Mouse (Mus musculus): ENCODE measurements at regions not wholly inside any gene's neighbourhood (a gene's known extent, or its start where the extent isn't known, plus 50 kb on each side); places are given as distances from the start of the nearest gene placed in this dataset.

DNA sequence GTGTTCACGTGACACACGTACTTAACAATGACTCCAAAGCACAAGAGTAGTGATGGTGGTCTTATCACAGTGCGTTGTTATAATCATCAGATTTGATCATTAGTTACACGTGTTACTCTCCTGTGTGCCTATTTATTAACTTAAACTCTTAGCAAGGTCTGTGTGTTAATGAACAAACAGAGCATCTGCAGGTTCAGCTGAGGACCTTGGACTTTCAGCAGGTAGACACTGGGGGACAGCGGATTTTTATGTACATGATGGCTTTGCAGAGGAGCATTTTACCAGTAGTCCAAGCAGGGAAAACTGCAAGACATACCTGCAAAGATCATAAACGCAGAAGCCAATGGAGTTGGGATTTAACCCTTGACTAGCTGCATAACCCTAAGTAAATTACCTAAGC, 211.7 kb upstream of the Ntm start:
- H3K27me3 ChIP-seq: peaks cover 24% of the 10 kb centered on the region
- no peak for DNase-seq (ENCODE audit: low read depth, low spot score)
- TF ChIP-seq CTCF (IDR thresholded peaks at IDR 0.05): no peak
- in situ Hi-C loops (cut with MboI; ENCODE audit: low pct_unique_long_range_greater_than_20kb): no loop called here
- POLR2A ChIA-PET: no interaction called here
- no peak for ATAC-seq
- CTCF ChIA-PET: no interaction called here

DNA sequence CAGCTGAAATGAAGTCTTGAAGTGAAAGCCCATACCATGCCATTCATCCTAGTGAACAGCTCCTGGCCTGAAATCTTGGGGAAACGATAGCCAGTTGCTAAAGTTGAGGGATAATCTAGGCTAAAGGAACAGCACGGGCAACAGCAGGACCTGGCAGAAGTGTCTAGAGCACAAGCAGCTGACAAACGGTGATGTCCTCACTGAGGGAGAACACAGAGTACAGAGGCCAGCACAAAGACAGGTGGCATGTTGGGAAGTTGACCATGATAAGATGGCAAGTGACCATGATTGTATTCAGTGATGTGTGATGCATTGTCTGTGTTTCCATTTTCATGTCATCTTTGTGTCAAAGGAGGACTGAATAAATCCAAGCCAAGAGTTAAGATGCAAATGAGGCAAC, 212.4 kb upstream of the Ntm start:
- DNase-seq (ENCODE audit: low read depth, low spot score) (no peak), ATAC-seq (no peak)
- no peak for TF ChIP-seq CTCF (IDR thresholded peaks at IDR 0.05)
- in situ Hi-C loops (cut with MboI; ENCODE audit: low pct_unique_long_range_greater_than_20kb): no loop called here
- POLR2A ChIA-PET: no interaction called here
- CTCF ChIA-PET: no interaction called here
- peaks cover 24% of the 10 kb centered on the region for H3K27me3 ChIP-seq

DNA sequence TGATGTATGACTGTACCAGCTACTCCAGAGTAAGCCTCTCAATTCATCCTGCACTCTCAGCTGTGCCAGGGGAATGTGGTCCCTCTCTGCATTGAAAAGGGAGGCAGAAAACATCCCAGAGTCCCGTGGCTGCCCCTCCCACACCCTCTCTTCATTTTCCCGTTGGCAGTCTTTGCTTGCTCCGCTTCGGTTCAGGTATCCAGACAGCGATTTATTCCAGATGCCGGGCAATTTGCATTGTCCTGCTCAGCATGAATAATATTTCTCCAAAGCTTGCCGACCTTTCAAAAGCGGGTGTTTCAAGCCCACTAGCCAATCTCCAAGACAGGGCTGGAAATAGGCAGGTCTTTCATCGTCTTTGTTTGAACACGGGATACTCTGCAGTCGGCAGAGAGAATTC, 220.5 kb upstream of the Ntm start:
- ChIA-PET POLR2A (no interaction called here), CTCF (no interaction called here)
- peaks cover 16% of the 10 kb centered on the region for H3K27me3 ChIP-seq
- no peak for TF ChIP-seq CTCF (IDR thresholded peaks at IDR 0.05)
- ATAC-seq: no peak
- DNase-seq (ENCODE audit: low read depth, low spot score): no peak
- in situ Hi-C loops (cut with MboI; ENCODE audit: low pct_unique_long_range_greater_than_20kb): no loop called here

DNA sequence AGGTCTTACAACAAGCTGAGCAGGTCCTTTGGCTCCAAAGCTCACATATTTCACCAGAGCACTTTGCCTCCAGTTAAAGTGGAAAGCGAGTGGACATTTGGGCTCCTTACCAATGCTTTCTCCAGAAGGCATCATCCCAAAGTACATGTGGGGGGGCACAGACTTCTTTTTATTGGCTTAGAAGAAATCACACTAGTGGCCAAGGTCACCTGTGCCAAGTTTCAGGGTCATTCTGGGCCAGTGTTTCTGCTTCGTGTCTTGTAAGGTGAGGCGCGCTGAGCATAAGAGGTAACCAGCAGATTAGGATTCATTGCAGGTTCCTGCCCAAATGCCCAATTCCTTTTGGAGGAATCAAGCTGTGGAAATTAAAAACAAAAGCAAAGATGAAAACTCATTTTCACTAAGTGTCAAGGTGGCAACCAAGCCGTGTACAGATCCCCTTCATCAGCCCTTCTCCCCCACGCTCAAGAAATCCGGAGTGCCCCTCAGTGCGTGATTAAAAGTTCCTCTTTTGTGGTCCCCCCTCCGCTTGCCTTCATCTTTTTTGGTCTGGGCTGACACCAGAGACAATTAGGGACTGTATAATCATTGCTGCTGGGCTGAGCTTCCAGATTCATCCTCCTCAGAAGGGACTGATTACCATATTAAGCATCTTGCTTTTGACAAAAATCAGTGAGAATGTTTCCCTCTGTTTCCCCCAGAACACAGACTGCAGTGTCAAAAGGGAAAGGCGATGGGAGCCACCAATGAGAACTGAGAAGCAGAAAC, 222.2 kb upstream of the Ntm start:
- ATAC-seq: no peak
- POLR2A ChIA-PET: no interaction called here
- in situ Hi-C loops (cut with MboI; ENCODE audit: low pct_unique_long_range_greater_than_20kb): no loop called here
- no peak for DNase-seq (ENCODE audit: low read depth, low spot score)
- CTCF ChIA-PET: no interaction called here
- TF ChIP-seq CTCF (IDR thresholded peaks at IDR 0.05): no peak
- peaks cover 21% of the 10 kb centered on the region for H3K27me3 ChIP-seq

- in situ Hi-C loops (cut with MboI; ENCODE audit: low pct_unique_long_range_greater_than_20kb): no loop called here
- CTCF ChIA-PET: no interaction called here
- DNase-seq (ENCODE audit: low read depth, low spot score) (no peak), ATAC-seq (no peak)
- TF ChIP-seq CTCF (IDR thresholded peaks at IDR 0.05): peak; percentile 6
- POLR2A ChIA-PET: no interaction called here
- H3K27me3 ChIP-seq: peaks cover 17% of the 10 kb centered on the region
These were observed 223.3 kb upstream of the Ntm start for GRCm38 (mm10) chr9:30186261-30186660.

- DNase-seq (ENCODE audit: low read depth, low spot score) (no peak), ATAC-seq (no peak)
- CTCF ChIA-PET: no interaction called here
- POLR2A ChIA-PET: no interaction called here
- peaks cover 12% of the 10 kb centered on the region for H3K27me3 ChIP-seq
- in situ Hi-C loops (cut with MboI; ENCODE audit: low pct_unique_long_range_greater_than_20kb): no loop called here
- no peak for TF ChIP-seq CTCF (IDR thresholded peaks at IDR 0.05)
These were observed 227.1 kb upstream of the Ntm start for GRCm38 (mm10) chr9:30190078-30190477.

DNA sequence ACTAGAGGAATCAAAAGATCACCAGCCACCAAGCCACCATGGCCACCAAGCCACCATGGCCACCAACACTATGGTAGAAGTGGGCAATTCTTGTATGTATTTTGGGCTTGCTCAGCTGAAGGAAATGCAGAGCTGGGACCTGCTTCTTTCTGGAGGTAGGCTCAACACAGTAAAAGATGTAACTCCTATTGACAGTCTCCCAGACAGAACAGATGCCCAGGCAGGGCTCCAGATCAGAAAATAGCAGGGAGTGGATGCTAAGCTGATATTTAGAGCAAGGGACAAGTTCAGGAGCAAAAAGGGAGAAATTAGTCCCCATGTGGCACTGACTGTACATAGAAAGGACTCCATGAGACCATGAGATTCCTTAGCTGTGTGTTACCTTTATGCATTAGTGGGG, 228.2 kb upstream of the Ntm start:
- ChIA-PET CTCF (no interaction called here), POLR2A (no interaction called here)
- DNase-seq (ENCODE audit: low read depth, low spot score) (no peak), ATAC-seq (no peak)
- no peak for TF ChIP-seq CTCF (IDR thresholded peaks at IDR 0.05)
- in situ Hi-C loops (cut with MboI; ENCODE audit: low pct_unique_long_range_greater_than_20kb): no loop called here
- peaks cover 12% of the 10 kb centered on the region for H3K27me3 ChIP-seq

DNA sequence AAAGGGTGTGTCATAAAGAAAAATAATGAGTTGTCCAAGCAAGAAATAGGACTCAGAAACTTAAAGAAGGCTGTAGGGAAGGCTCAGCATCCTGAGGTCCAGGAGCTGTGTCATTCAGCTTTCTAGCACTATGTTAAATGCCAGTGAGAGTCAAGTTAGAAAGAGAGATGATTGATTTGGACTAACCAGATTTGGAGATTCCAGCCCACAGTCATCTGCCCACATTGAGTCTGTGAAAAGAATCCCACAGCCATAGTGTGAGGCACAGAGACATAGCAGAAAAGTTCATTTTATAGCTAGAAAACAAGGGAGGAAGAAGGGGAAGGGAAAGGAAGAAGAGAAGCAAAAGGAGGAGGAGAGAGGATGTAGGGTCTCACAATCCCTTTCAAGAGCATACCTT, 229.0 kb upstream of the Ntm start:
- peaks cover 12% of the 10 kb centered on the region for H3K27me3 ChIP-seq
- TF ChIP-seq CTCF (IDR thresholded peaks at IDR 0.05): no peak

GRCm38 (mm10) chr9:30194866-30195265, 231.9 kb upstream of the Ntm start:
- ChIA-PET CTCF (interaction anchor here (0.7 kb wide), 1 partner anchor 46 kb away, joined by 3 read pairs; no protein-coding TSS in a partner anchor), POLR2A (no interaction called here)
- TF ChIP-seq CTCF (IDR thresholded peaks at IDR 0.05): no peak
- H3K27me3 ChIP-seq: no peaks in the 10 kb centered on the region
- ATAC-seq (peak; percentile 82), DNase-seq (ENCODE audit: low read depth, low spot score) (no peak)
- in situ Hi-C loops (cut with MboI; ENCODE audit: low pct_unique_long_range_greater_than_20kb): no loop called here

More for the DNA sequence above, 229.0 kb upstream of the Ntm start:
- in situ Hi-C loops (cut with MboI; ENCODE audit: low pct_unique_long_range_greater_than_20kb): no loop called here
- ATAC-seq (no peak), DNase-seq (ENCODE audit: low read depth, low spot score) (no peak)
- ChIA-PET POLR2A (no interaction called here), CTCF (no interaction called here)

DNA sequence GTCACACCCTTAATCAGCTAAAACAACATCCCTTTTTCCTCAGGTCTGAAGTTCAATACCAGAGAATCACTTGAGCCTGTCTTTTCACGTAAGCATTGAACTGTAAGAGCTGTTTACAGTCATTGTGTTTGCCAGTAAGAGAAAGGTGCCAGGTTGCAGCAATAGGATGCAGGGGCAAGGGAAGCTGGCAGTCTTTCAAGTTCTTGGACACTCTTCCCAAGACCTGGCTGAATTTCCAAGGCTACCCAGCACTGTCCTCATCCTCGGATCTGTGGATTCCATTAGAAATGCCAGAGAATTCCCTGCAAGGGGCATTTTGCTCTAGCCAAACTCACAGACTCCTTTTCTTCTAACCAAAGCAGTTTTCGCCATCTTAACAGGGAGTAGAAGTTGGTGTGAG, 224.5 kb upstream of the Snx19 start:
- CTCF ChIA-PET: no interaction called here
- ATAC-seq (no peak), DNase-seq (ENCODE audit: low read depth, low spot score) (no peak)
- in situ Hi-C loops (cut with MboI; ENCODE audit: low pct_unique_long_range_greater_than_20kb): no loop called here
- peaks cover 8% of the 10 kb centered on the region for H3K27me3 ChIP-seq
- no peak for TF ChIP-seq CTCF (IDR thresholded peaks at IDR 0.05)
- POLR2A ChIA-PET: no interaction called here

DNA sequence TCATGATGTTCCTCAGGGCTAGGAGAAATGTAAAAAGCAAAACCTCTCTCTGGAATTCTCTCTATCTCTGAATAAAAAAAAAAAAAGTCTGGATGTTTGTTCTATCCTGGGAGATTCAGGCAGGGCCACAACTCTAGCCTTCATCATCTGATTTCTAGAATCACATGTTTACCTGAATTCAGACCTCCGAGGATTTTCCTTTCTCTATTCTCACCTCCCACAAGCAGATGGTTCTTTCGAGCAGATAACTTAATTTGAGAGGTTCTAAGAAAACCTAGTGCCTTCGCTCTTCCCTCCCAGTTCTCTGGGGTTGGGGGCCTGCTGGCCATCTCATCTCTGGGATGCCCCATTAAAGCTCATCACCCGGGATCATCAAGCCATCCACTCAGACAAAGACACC, 219.3 kb upstream of the Snx19 start:
- ChIA-PET POLR2A (no interaction called here), CTCF (no interaction called here)
- peaks cover 8% of the 10 kb centered on the region for H3K27me3 ChIP-seq
- no peak for TF ChIP-seq CTCF (IDR thresholded peaks at IDR 0.05)
- ATAC-seq: no peak
- in situ Hi-C loops (cut with MboI; ENCODE audit: low pct_unique_long_range_greater_than_20kb): no loop called here
- DNase-seq (ENCODE audit: low read depth, low spot score): no peak

DNA sequence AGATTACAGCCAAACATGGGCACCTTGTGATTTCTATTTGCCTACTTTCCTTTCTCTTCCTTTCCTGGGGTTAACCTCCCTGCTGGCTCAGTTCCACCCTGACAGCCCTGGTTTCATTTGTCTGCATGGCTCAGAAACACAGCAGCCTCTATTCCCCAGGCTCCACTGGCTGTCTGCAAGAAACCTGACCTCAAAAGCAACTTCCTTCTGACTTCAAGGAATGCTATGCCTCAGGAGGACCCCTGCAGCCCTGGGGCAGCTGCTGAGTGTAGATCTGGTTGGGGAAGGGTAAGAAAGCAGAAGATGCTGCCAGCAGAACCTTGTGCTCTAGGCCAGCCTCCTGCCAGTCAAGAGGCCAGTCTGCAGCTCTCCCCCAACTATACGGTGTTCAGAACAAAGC, 217.1 kb upstream of the Snx19 start:
- no peak for TF ChIP-seq CTCF (IDR thresholded peaks at IDR 0.05)
- in situ Hi-C loops (cut with MboI; ENCODE audit: low pct_unique_long_range_greater_than_20kb): no loop called here
- ATAC-seq: no peak
- ChIA-PET POLR2A (no interaction called here), CTCF (no interaction called here)
- no peaks in the 10 kb centered on the region for H3K27me3 ChIP-seq
- no peak for DNase-seq (ENCODE audit: low read depth, low spot score)

All from Patski (cell line).